Mouse (Mus musculus): ENCODE measurements around the gene Whrn. TPM values are rescaled to one million over a fixed set of nuclear protein-coding genes. Genes with fewer than 3 reads are reported as not detected.

Whrn gene
- polyA plus RNA-seq, 1 experiment: 6.4 TPM

- WGBS: 78% methylated on average over 7 of the region's 7 CpGs
- H3K4me1 ChIP-seq (ENCODE audit: control insufficient read depth, insufficient read depth, low read length): no peaks in the 10 kb centered on the region
- no peak overlapping the region for H3K4me3 ChIP-seq (replicated peaks; ENCODE audit: extremely low read depth, low read depth, low read length)
- no peak for DNase-seq
- TF ChIP-seq POLR2A (IDR thresholded peaks at IDR 0.05; ENCODE audit: borderline replicate concordance, extremely low read depth, low read depth, low read length): no peak
- TF ChIP-seq CTCF (IDR thresholded peaks at IDR 0.05; ENCODE audit: insufficient read depth, low read length): no peak
Measured at GRCm38 (mm10) chr4:63483741-63484140, 12.1 kb downstream of the Whrn start.

- no peak for TF ChIP-seq POLR2A (IDR thresholded peaks at IDR 0.05; ENCODE audit: borderline replicate concordance, extremely low read depth, low read depth, low read length)
- TF ChIP-seq CTCF (IDR thresholded peaks at IDR 0.05; ENCODE audit: insufficient read depth, low read length): no peak
- DNase-seq: no peak
- WGBS: 55% methylated on average over 11 of the region's 11 CpGs
- no peaks in the 10 kb centered on the region for H3K4me1 ChIP-seq (ENCODE audit: control insufficient read depth, insufficient read depth, low read length)
- H3K4me3 ChIP-seq (replicated peaks; ENCODE audit: extremely low read depth, low read depth, low read length): no peak overlapping the region
Measured at GRCm38 (mm10) chr4:63480845-63481167, 15.0 kb downstream of the Whrn start.

GRCm38 (mm10) chr4:63480098-63480844, 15.5 kb downstream of the Whrn start:
- Histone ChIP-seq H3K4me3 (replicated peaks; ENCODE audit: extremely low read depth, low read depth, low read length) (no peak overlapping the region), H3K4me1 (ENCODE audit: control insufficient read depth, insufficient read depth, low read length) (no peaks in the 10 kb centered on the region)
- no peak for TF ChIP-seq POLR2A (IDR thresholded peaks at IDR 0.05; ENCODE audit: borderline replicate concordance, extremely low read depth, low read depth, low read length)
- peak; percentile 79 for TF ChIP-seq CTCF (IDR thresholded peaks at IDR 0.05; ENCODE audit: insufficient read depth, low read length)
- WGBS: 41% methylated on average over 11 of the region's 11 CpGs
- peak; percentile 55 for DNase-seq

GRCm38 (mm10) chr4:63478036-63478435, 17.8 kb downstream of the Whrn start:
- 72% methylated on average over 7 of the region's 7 CpGs for WGBS
- Histone ChIP-seq H3K4me3 (replicated peaks; ENCODE audit: extremely low read depth, low read depth, low read length) (no peak overlapping the region), H3K4me1 (ENCODE audit: control insufficient read depth, insufficient read depth, low read length) (no peaks in the 10 kb centered on the region)
- TF ChIP-seq CTCF (IDR thresholded peaks at IDR 0.05; ENCODE audit: insufficient read depth, low read length): no peak
- TF ChIP-seq POLR2A (IDR thresholded peaks at IDR 0.05; ENCODE audit: borderline replicate concordance, extremely low read depth, low read depth, low read length): no peak
- no peak for DNase-seq

- 92% methylated on average over 6 of the region's 6 CpGs for WGBS
- H3K4me1 ChIP-seq (ENCODE audit: control insufficient read depth, insufficient read depth, low read length): no peaks in the 10 kb centered on the region
Measured at GRCm38 (mm10) chr4:63476891-63477290, 18.9 kb downstream of the Whrn start.

GRCm38 (mm10) chr4:63475208-63475607, 20.6 kb downstream of the Whrn start:
- no peak for DNase-seq
- Histone ChIP-seq H3K4me1 (ENCODE audit: control insufficient read depth, insufficient read depth, low read length) (no peaks in the 10 kb centered on the region), H3K4me3 (replicated peaks; ENCODE audit: extremely low read depth, low read depth, low read length) (no peak overlapping the region)
- TF ChIP-seq POLR2A (IDR thresholded peaks at IDR 0.05; ENCODE audit: borderline replicate concordance, extremely low read depth, low read depth, low read length) (no peak), CTCF (IDR thresholded peaks at IDR 0.05; ENCODE audit: insufficient read depth, low read length) (no peak)
- 57% methylated on average over 3 of the region's 3 CpGs for WGBS

More at GRCm38 (mm10) chr4:63476891-63477290, 18.9 kb downstream of the Whrn start:
- DNase-seq: no peak
- no peak overlapping the region for H3K4me3 ChIP-seq (replicated peaks; ENCODE audit: extremely low read depth, low read depth, low read length)
- TF ChIP-seq POLR2A (IDR thresholded peaks at IDR 0.05; ENCODE audit: borderline replicate concordance, extremely low read depth, low read depth, low read length): no peak

- Histone ChIP-seq H3K4me3 (replicated peaks; ENCODE audit: extremely low read depth, low read depth, low read length) (no peak overlapping the region), H3K4me1 (ENCODE audit: control insufficient read depth, insufficient read depth, low read length) (no peaks in the 10 kb centered on the region)
- no peak for TF ChIP-seq CTCF (IDR thresholded peaks at IDR 0.05; ENCODE audit: insufficient read depth, low read length)
- no peak for TF ChIP-seq POLR2A (IDR thresholded peaks at IDR 0.05; ENCODE audit: borderline replicate concordance, extremely low read depth, low read depth, low read length)
- DNase-seq: no peak
- 43% methylated on average over 2 of the region's 2 CpGs for WGBS
Measured at GRCm38 (mm10) chr4:63474439-63474838, 21.4 kb downstream of the Whrn start.

GRCm38 (mm10) chr4:63467338-63467737, 28.5 kb downstream of the Whrn start:
- no peaks in the 10 kb centered on the region for H3K4me1 ChIP-seq (ENCODE audit: control insufficient read depth, insufficient read depth, low read length)
- DNase-seq: no peak
- WGBS: 62% methylated on average over 10 of the region's 10 CpGs
- H3K4me3 ChIP-seq (replicated peaks; ENCODE audit: extremely low read depth, low read depth, low read length): no peak overlapping the region
- TF ChIP-seq POLR2A (IDR thresholded peaks at IDR 0.05; ENCODE audit: borderline replicate concordance, extremely low read depth, low read depth, low read length): no peak
- TF ChIP-seq CTCF (IDR thresholded peaks at IDR 0.05; ENCODE audit: insufficient read depth, low read length): no peak

GRCm38 (mm10) chr4:63466192-63466591, 29.6 kb downstream of the Whrn start:
- 93% methylated on average over 6 of the region's 6 CpGs for WGBS
- H3K4me3 ChIP-seq (replicated peaks; ENCODE audit: extremely low read depth, low read depth, low read length): no peak overlapping the region
- no peak for DNase-seq
- TF ChIP-seq POLR2A (IDR thresholded peaks at IDR 0.05; ENCODE audit: borderline replicate concordance, extremely low read depth, low read depth, low read length): no peak
- no peak for TF ChIP-seq CTCF (IDR thresholded peaks at IDR 0.05; ENCODE audit: insufficient read depth, low read length)
- no peaks in the 10 kb centered on the region for H3K4me1 ChIP-seq (ENCODE audit: control insufficient read depth, insufficient read depth, low read length)

- 89% methylated on average over 7 of the region's 7 CpGs for WGBS
- DNase-seq: no peak
- H3K4me1 ChIP-seq (ENCODE audit: control insufficient read depth, insufficient read depth, low read length): no peaks in the 10 kb centered on the region
- TF ChIP-seq POLR2A (IDR thresholded peaks at IDR 0.05; ENCODE audit: borderline replicate concordance, extremely low read depth, low read depth, low read length) (no peak), CTCF (IDR thresholded peaks at IDR 0.05; ENCODE audit: insufficient read depth, low read length) (no peak)
- H3K4me3 ChIP-seq (replicated peaks; ENCODE audit: extremely low read depth, low read depth, low read length): no peak overlapping the region
Measured at GRCm38 (mm10) chr4:63460876-63461525, 34.8 kb downstream of the Whrn start.
